Mouse (Mus musculus): ENCODE measurements at regions not wholly inside any gene's neighbourhood (a gene's known extent, or its start where the extent isn't known, plus 50 kb on each side); places are given as distances from the start of the nearest gene placed in this dataset.

GRCm38 (mm10) chr3:35547696-35548095, 206.2 kb upstream of the Atp11b start:
- no peak for DNase-seq

GRCm38 (mm10) chr3:35551791-35552190, 202.1 kb upstream of the Atp11b start:
- no peak for DNase-seq

- no peak for DNase-seq
Observed at GRCm38 (mm10) chr3:35560425-35560824, 193.5 kb upstream of the Atp11b start.

- no peak for DNase-seq
Observed at GRCm38 (mm10) chr3:35574402-35574801, 179.5 kb upstream of the Atp11b start.
